Mouse (Mus musculus) cerebellum, adult 2 months (tissue): ENCODE measurements at regions not wholly inside any gene's neighbourhood (a gene's known extent, or its start where the extent isn't known, plus 50 kb on each side); places are given as distances from the start of the nearest gene placed in this dataset.

Source experiments
- CTCF ChIP-seq: fragments of 200-500 bp; IDR thresholded peaks from 2 replicates; pipeline ENCODE4 v1.5.1; 2011; ENCODE audit warnings: low read depth, mild to moderate bottlenecking, control low read depth, low read length, moderate library complexity, borderline replicate concordance; ENCODE audit not compliant: insufficient read depth
- POLR2A ChIP-seq: fragments of 200-500 bp; IDR thresholded peaks from 2 replicates; pipeline ENCODE4 v1.6.1; 2011; ENCODE audit warnings: low read length, control low read depth, borderline replicate concordance; ENCODE audit not compliant: insufficient read depth

- TF ChIP-seq CTCF (no peak), POLR2A (no peak)
Observed at GRCm38 (mm10) chr10:8086442-8086841, 130.4 kb upstream of the Tab2 start.
